Mouse (Mus musculus): Measurements from ENCODE around the gene Gm11549. TPM values are rescaled to one million over a fixed set of nuclear protein-coding genes. Genes with fewer than 3 reads are reported as not detected.

The Gm11549 gene
- total and polyA plus RNA-seq, 3 experiments: not detected

DNA sequence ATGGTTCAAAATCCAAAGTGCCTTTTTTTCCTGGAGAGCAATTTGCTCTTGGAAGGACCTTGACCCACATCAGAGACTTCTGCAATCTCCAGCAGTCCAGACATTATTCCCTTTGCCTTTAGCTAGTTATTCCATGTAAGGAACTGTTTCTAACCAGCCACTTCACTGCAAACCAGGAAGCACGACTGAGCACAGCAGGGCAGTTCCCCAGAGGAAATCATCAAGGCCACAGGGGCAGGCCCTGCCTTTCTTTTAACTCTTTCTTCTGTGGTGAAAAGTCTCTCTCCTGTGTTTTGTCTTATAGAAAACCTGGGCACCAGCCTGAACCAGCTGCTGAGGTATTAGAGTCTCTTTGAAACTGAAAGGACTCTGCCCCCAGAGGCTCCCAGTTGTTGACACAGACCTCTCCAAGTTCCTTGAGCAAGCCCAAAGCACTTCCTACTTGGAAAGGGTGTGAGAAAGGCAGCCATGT is 11.6 kb upstream of the Gm11549 start:
- Histone ChIP-seq H3K9ac (ENCODE audit: insufficient read depth, low read depth) (no peak overlapping the region), H3K79me2 (replicated peaks; ENCODE audit: control insufficient read depth, extremely low read depth, insufficient read depth, poor library complexity, severe bottlenecking) (no peaks in the 10 kb centered on the region), H3K9me3 (replicated peaks; ENCODE audit: low read length) (no peaks in the 10 kb centered on the region), H3K4me2 (ENCODE audit: insufficient read depth, low read depth, poor library complexity, severe bottlenecking) (no peak overlapping the region), H3K27me3 (replicated peaks) (no peaks in the 10 kb centered on the region), H3K27ac (ENCODE audit: insufficient read depth, low read depth) (no peak overlapping the region), H3K4me1 (ENCODE audit: control insufficient read depth in 1 of 2, insufficient read depth in 2 of 2) (peaks cover 0 to 6% of the 10 kb centered on the region in 2 experiments; a peak in 2 of 4 replicates), H3K36me3 (replicated peaks in 1 of 2; ENCODE audit: control insufficient read depth in 1 of 2, insufficient read depth in 1 of 2, low read length in 1 of 2) (no peaks in the 10 kb centered on the region), H3K4me3 (replicated peaks in 1 of 3; ENCODE audit: low read depth in 2 of 3, low read length in 2 of 3, poor library complexity in 1 of 3) (no peak overlapping the region)
- in situ Hi-C loops (cut with MboI; ENCODE audit: low pct_ligation_motif_present, low pct_unique_long_range_greater_than_20kb, low sequenced_read_pairs): no loop called here
- dilution Hi-C loops (cut with MboI; ENCODE audit: extremely low pct_ligation_motif_present, extremely low pct_unique_long_range_greater_than_20kb, low sequenced_read_pairs): no loop called here
- DNase-seq (ENCODE audit: extremely low read depth): peak; percentile 21
- TF ChIP-seq TBP (conservative IDR thresholded peaks at IDR 0.05; ENCODE audit: low read depth, low read length) (no peak), ELF1 (IDR thresholded peaks at IDR 0.05; ENCODE audit: low read depth, low read length) (peak; percentile 50; the same call in 1 of the 2 replicates)

DNA sequence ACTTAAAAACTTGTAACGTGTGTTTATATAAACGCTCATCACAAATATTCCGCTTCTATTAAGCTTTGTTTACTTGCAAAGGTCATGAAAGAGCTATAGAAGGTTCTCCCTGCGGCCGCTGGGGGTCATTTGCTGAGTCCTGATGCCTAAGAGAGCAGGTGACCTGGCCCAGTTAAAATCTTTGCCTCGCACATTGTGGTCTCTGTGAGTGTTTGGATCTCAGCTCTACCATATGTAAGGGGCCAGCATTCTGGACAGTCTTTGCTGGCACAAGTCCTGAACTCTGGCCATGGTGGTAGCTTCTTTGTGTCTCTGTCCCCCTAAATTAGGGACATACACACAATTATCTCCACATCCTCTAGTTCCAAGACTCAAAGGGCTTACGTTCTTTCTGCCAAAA is 11.1 kb upstream of the Gm11549 start:
- Histone ChIP-seq H3K9me3 (replicated peaks; ENCODE audit: low read length) (no peaks in the 10 kb centered on the region), H3K27ac (ENCODE audit: insufficient read depth, low read depth) (no peak overlapping the region), H3K4me1 (ENCODE audit: control insufficient read depth in 1 of 2, insufficient read depth in 2 of 2) (peaks cover 0 to 6% of the 10 kb centered on the region in 2 experiments; a peak in 2 of 4 replicates), H3K4me2 (ENCODE audit: insufficient read depth, low read depth, poor library complexity, severe bottlenecking) (no peak overlapping the region), H3K9ac (ENCODE audit: insufficient read depth, low read depth) (no peak overlapping the region), H3K36me3 (replicated peaks in 1 of 2; ENCODE audit: control insufficient read depth in 1 of 2, insufficient read depth in 1 of 2, low read length in 1 of 2) (no peaks in the 10 kb centered on the region), H3K79me2 (replicated peaks; ENCODE audit: control insufficient read depth, extremely low read depth, insufficient read depth, poor library complexity, severe bottlenecking) (no peaks in the 10 kb centered on the region), H3K4me3 (replicated peaks in 1 of 3; ENCODE audit: low read depth in 2 of 3, low read length in 2 of 3, poor library complexity in 1 of 3) (no peak overlapping the region), H3K27me3 (replicated peaks) (no peaks in the 10 kb centered on the region)
- TF ChIP-seq EP300 (IDR thresholded peaks at IDR 0.05; ENCODE audit: low read length): no peak
- TF ChIP-seq SIN3A (IDR thresholded peaks at IDR 0.05; ENCODE audit: low read length): no peak
- no peak for TF ChIP-seq MEF2A (IDR thresholded peaks at IDR 0.05; ENCODE audit: borderline replicate concordance, low read depth, low read length)
- TF ChIP-seq POLR2AphosphoS2 (IDR thresholded peaks at IDR 0.05; ENCODE audit: low read depth, low read length): no peak
- no peak for TF ChIP-seq MAX (IDR thresholded peaks at IDR 0.05; ENCODE audit: low read length)
- TF ChIP-seq CHD1 (IDR thresholded peaks at IDR 0.05; ENCODE audit: low read depth, low read length): no peak
- TF ChIP-seq SMC3 (IDR thresholded peaks at IDR 0.05; ENCODE audit: low read depth, low read length): no peak
- TF ChIP-seq MYC (IDR thresholded peaks at IDR 0.05; ENCODE audit: low read depth, low read length): no peak
- no peak for TF ChIP-seq ZNF384 (IDR thresholded peaks at IDR 0.05; ENCODE audit: low read depth, low read length)
- no peak for TF ChIP-seq ZKSCAN1 (IDR thresholded peaks at IDR 0.05; ENCODE audit: borderline replicate concordance, low read depth, low read length)
- TF ChIP-seq CHD2 (IDR thresholded peaks at IDR 0.05; ENCODE audit: low read length): no peak
- TF ChIP-seq ZC3H11A (IDR thresholded peaks at IDR 0.05; ENCODE audit: low read depth, low read length): no peak
- no peak for TF ChIP-seq USF2 (conservative IDR thresholded peaks at IDR 0.05; ENCODE audit: low read depth, low read length)
- no peak for TF ChIP-seq GABPA (IDR thresholded peaks at IDR 0.05; ENCODE audit: insufficient replicate concordance, low read depth, low read length)
- no peak for TF ChIP-seq MAZ (IDR thresholded peaks at IDR 0.05; ENCODE audit: low read depth, low read length)
- no peak for DNase-seq (ENCODE audit: extremely low read depth)
- in situ Hi-C loops (cut with MboI; ENCODE audit: low pct_ligation_motif_present, low pct_unique_long_range_greater_than_20kb, low sequenced_read_pairs): no loop called here
- dilution Hi-C loops (cut with MboI; ENCODE audit: extremely low pct_ligation_motif_present, extremely low pct_unique_long_range_greater_than_20kb, low sequenced_read_pairs): no loop called here

Data from CH12.LX (cell line).